Mouse (Mus musculus) thymus, adult 2 months (tissue): ENCODE results near the gene Kif1c.

Source experiments
- CTCF ChIP-seq: fragments of 200-500 bp; IDR thresholded peaks from 2 replicates; pipeline ENCODE4 v1.5.1; 2012; ENCODE audit warnings: mild to moderate bottlenecking, control low read depth, low read length, moderate library complexity, borderline replicate concordance; ENCODE audit not compliant: control insufficient read depth, poor library complexity, insufficient read depth; ENCODE audit errors: extremely low read depth
- POLR2A ChIP-seq: fragments of 200-500 bp; IDR thresholded peaks from 2 replicates; pipeline ENCODE4 v1.6.1; 2012; ENCODE audit warnings: mild to moderate bottlenecking, low read length, control low read depth, moderate library complexity; ENCODE audit not compliant: control insufficient read depth, poor library complexity, insufficient read depth; ENCODE audit errors: extremely low read depth

- TF ChIP-seq CTCF (no peak), POLR2A (no peak)
Measured at GRCm38 (mm10) chr11:70755645-70756044, 55.3 kb downstream of the Kif1c start.
